Mouse (Mus musculus) central nervous system, embryonic 14 days (tissue): Measurements from ENCODE around the gene Rrp15. TPM values are rescaled to one million over a fixed set of nuclear protein-coding genes. Genes with fewer than 3 reads are reported as not detected.

Experiments
- polyA plus RNA-seq: library from polyadenylated mRNA; depleted of rRNA; stranded (reverse); fragments of >200 nt; gene quantifications from 2 replicates; pipeline ENCODE4 v1.2.3, GENCODE M21; 2012; rRNA removed

Rrp15 gene
- 24.5 and 27.5 TPM in 2 replicates for polyA plus RNA-seq

GRCm38 (mm10) chr1:186748724-186749653 is at the start of gene Rrp15:
Gene Rrp15 (minus strand): TSS chr1:186749358.

GRCm38 (mm10) chr1:186705915-186706248 is 43.3 kb downstream of the Rrp15 start, which contains the start of gene Tgfb2:
Gene Tgfb2 (minus strand): TSS chr1:186705989.

Other genes starting within 250 kb of the Rrp15 start
- 3.6 and 7.3 TPM in 2 replicates for gene Tgfb2, start 43.4 kb downstream of the Rrp15 start, polyA plus RNA-seq
- gene D1Pas1, start 218.1 kb upstream of the Rrp15 start, polyA plus RNA-seq = 0.05 TPM in 1 of 2 replicates, not detected in the other